Mouse (Mus musculus) kidney, postnatal 14 days (tissue): ENCODE measurements around the gene Serinc2.

ENCODE experiments used
- DNase-seq: peaks from one replicate; pipeline ENCODE4 v3.0.0; 2022; ENCODE audit warnings: mixed read lengths

Gene Serinc2

GRCm38 (mm10) chr4:130279105-130279504, at the start of gene Serinc2:
Gene Serinc2 (minus strand): TSS chr4:130279205.
- no peak for DNase-seq

DNA sequence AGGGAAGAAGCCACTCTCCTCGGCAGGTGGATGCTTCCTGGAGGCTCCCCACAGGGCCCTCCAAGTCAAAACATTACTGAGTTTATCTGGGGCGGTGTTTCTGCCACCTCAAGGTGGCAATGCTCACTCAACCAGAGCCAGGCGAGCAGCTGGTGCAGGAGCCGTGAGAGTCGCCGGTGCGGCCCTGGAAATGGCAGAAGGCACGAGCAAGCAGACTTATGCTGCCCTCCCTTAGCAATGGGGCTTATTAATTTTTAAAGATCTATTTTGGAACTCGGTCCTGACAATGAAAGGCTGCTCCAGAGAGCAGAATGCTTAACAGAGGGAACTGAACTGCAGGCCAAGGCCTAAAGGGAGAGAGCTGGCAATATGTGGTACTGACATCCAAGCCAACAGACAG, 48.4 kb upstream of the Serinc2 start:
- DNase-seq: peak; percentile 43

DNA sequence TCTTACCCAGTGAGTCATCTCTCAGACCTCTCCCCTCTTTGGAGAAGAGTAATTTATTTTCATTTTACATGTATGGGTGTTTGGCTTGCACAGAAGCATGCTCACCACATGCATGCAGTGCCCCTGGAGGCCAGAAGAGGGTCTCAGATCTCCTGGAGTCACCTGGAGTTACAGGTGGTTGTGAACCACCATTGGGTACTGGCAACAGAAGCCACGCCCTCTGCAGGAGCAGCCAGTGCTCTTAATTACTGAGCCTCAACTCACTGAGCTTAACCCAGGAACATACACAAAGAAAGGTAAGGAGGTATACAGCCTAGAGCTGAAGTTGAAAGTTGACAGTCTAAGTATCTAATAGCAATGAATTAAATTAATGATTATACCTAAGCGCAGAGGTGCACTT, 46.4 kb upstream of the Serinc2 start:
- DNase-seq: no peak

DNA sequence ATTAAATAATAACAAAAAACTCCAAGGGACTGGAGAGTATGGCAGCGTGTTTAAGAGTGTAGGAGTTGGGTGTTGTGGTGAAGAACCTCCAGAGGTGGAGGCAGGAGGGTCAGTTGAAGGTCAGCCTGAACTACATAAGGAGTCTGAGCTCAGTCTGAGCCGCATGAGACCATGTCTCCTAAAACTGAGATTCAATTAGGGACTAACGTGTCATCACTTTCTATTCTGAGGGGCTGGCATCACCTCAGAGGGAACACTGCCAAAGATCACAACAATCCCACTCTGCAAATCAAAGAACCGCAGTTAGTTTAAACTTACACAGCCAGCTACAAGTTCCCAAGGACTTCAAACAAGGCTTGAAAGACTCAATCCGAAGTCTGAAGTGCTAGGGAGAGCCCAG, 44.6 kb upstream of the Serinc2 start:
- no peak for DNase-seq

DNA sequence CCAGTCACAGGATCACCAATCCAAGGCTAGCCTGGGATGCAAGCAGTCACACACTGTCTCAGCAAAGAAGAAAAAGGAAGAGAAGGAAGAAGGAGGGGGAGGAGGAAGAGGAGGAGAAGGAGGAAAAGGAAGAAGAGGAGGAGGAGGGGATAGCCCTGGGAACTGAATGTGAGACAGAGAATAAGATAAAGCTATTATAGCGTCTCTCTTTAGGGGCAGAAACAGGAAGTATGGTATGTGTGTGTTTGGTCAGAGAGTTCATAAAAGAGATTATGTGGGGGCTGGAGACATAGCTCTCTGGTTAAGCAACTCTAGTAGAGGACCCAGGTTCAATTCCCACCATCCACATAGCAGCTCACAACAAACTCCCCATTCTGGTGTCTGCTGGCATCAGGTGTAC, 44.2 kb upstream of the Serinc2 start:
- DNase-seq: no peak

DNA sequence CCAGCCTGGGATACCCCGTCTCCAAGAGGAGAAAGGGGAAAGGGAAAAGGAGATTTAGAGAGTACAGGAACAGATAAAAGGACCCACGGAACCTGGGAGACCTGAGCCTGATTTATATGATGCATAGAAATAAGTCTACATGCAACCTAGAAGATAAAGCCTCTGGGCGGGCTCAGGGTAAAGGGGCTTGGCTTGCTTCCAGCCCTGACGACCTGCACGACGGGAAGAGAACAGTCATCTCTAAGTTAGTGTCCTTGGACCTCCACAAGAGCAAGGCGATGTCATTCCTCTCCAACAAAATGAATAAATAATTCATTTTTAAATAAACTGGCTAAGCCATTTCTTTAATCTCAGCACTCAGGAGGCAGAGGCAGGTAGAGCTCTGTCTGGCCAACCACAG, 43.6 kb upstream of the Serinc2 start:
- no peak for DNase-seq

DNA sequence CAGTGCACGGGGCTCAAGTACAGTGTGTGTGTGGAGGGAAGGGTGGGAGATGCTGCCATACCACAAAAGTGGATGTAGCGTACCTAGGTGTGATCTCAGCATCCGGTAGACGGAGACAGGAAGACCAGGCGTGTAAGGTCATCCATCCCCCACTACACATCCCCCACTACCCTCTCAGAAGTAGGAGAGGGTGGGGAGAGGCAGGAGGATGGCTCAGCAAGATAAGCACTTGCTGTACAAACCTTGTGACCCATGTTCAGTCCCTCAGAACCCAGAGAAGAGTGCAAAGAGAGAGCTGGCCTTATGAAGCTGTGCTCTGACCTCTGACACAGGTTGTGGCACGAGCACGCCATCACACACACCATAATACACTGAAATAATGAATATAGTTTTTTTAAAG, 42.6 kb upstream of the Serinc2 start:
- no peak for DNase-seq

DNA sequence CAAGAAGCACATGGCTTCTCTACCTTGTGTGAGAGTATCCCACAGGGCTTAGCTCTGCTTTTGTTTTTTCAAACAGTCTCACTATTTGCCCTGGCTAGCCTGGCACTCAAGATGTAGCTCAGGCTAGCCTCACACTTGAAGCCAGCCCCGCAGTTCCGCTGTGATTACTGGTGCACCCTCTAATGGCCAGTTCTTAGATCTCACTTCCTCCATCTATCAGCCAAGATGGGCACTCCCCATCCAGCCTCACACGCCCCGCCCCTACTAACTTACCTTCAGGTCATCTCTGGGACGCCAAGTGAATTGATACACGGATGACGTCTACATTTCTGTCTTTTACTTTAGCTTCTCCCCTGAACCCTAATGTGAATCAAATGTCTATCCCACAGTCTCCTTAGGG, 40.6 kb upstream of the Serinc2 start:
- DNase-seq: no peak

DNA sequence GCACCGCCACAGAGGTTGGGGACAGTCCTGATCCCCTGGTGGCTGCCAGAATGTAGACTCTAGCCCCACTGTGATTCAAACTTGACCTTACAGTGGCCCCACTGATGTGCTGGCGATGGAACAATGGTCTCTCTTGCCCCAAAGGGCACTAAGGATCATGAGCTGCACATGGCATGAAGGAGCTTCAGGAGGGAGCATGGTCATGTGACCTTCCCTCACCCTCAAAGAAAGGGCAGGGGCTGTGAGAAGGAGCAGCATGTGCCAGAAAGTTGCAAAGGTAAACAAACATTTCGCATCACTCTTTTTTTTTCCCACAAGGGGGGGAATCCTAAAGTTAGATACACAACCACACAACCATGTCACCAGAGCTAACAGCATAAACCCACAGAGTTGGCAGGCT, 39.1 kb upstream of the Serinc2 start:
- no peak for DNase-seq

- DNase-seq: no peak
Observed at GRCm38 (mm10) chr4:130316691-130317090, 37.7 kb upstream of the Serinc2 start.

- peak; percentile 82 for DNase-seq
Observed at GRCm38 (mm10) chr4:130315771-130316527, 36.9 kb upstream of the Serinc2 start.

DNA sequence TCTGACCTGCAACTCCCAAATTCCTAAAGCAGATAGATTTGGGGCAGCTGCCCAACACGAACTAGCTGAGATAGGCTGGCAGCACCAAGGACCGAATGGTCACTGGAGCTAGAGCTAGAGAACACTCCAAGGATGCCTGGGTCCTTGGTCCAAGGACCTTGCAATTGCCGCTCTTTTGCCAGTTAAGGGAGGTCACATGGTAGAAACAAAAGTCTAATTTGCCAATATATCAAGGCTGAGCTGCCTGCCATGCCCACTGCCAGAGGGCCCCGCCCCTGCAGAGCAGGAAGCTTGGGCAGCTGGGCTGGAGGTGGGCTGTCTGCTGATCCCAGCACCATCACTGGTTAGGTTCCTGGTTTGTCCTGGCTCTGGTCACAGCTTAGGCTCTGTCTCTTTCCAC, 34.5 kb upstream of the Serinc2 start:
- DNase-seq: no peak

DNA sequence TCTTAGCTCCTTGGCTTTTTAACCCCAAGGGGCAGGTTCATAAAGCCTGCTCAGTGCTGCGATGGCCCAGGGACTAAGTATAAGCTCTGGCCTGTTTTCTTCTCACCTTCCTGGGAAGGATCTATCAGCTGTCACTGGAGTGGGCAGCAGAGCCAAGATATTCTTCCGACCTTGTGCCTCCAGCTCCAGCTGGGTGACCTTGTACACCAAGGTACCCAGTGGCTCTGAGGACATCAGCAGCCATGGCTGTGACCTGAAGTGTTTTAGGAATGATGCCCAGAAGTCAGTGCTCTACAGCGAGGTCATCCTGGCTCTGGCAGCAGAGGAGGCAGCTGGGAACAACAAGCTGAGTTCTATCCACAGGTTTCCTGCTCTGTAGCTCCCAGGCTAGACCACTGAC, 33.5 kb upstream of the Serinc2 start:
- DNase-seq: no peak

GRCm38 (mm10) chr4:130309254-130309653, 30.2 kb upstream of the Serinc2 start:
- DNase-seq: no peak

GRCm38 (mm10) chr4:130308231-130309081, 29.5 kb upstream of the Serinc2 start, which contains the start of the genes Fabp3 and Gm10570:
Gene Fabp3 (plus strand): TSS chr4:130308595.
Gene Gm10570 (minus strand): TSS chr4:130308674.
- peak; percentile 67 for DNase-seq

GRCm38 (mm10) chr4:130307851-130308230, 28.8 kb upstream of the Serinc2 start:
- DNase-seq: peak; percentile 90

- peak; percentile 56 for DNase-seq
Observed at GRCm38 (mm10) chr4:130306796-130307630, 28.0 kb upstream of the Serinc2 start.

DNA sequence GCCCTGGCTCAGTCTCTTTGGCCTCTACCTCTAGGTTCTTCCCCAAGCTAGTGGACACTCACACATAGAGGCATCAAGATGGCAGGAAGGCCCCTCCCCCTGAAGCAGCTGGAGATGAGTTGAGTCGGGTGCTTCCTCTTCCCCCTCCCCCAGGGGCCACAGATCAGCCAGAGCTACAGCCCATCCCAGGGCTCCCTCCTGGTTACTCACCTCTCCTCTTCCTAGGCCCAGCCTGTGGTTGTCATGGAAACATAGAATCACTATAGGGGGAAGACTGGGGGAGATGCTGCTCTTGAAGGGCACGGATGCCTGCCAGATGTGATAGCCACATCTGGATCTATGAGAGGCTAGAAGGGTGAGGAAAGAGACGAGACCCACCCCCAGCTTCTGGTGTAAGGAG, 25.7 kb upstream of the Serinc2 start:
- DNase-seq: no peak

DNA sequence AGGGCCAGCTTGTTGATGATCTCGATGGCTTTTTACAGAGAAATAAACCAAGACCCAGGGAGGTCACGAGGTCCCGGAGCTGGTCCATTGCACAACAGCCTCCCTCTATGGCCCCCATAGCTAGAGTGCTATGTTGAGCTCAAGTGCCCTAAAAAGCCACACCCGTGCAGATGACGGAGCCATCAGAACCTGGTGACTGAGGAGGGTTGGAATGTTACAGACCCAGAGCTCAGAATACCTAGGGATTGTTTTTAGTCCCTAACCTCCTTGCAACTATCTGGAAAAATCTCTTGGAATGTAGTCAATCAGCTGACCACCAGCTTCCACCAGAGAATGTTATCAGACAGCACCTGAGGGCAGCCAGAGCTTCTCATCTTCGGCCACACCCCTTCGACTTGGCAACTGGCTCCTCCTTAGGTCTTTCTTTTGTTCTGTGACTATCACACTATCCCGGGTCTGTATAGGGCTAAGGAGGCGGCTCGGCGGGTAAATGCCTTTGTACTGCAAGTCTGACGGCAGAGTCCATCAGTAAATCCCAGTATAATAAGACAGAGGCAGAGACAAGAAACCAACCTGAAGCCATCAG, 23.4 kb upstream of the Serinc2 start:
- DNase-seq: no peak

DNA sequence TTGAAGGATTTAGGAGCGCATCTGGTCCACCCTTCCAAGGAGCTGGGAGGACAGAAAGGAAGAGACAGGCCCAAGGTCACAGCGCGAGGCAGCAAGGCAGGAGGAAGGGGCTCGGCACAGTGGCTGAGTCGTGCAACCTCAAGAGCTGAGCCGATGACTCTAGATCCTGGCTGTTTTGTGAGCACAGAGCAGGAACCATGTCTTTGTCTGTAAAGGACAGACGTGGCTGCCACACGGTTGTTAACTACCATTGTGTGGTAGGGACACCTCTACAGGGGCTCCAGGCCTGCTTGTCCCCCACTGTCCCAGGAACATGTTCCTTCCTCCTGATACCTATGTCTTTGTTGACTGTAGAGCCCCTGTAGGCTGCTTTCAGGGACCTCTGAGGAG, 20.6 kb upstream of the Serinc2 start:
- no peak for DNase-seq

- DNase-seq: no peak
Observed at GRCm38 (mm10) chr4:130298877-130299628, 20.0 kb upstream of the Serinc2 start.

- DNase-seq: no peak
Observed at GRCm38 (mm10) chr4:130297123-130297529, 18.1 kb upstream of the Serinc2 start.
